Mouse (Mus musculus) heart, postnatal 0 days (tissue): ENCODE measurements at regions not wholly inside any gene's neighbourhood (a gene's known extent, or its start where the extent isn't known, plus 50 kb on each side); places are given as distances from the start of the nearest gene placed in this dataset.

Experiments
- CTCF ChIP-seq: IDR thresholded peaks from 2 replicates; pipeline ENCODE4 v1.5.1; 2016; ENCODE audit warnings: antibody characterized with exemption, control low read depth, low read depth
- EP300 ChIP-seq: IDR thresholded peaks from 2 replicates; pipeline ENCODE4 v1.6.1; 2016; ENCODE audit warnings: antibody characterized with exemption, low read depth

- no peak for TF ChIP-seq CTCF
- no peak for TF ChIP-seq EP300
Measured at GRCm38 (mm10) chr8:78013101-78013500, 200.0 kb upstream of the Ttc29 start.
